Mouse (Mus musculus): ENCODE results near the gene Cdh5. TPM values are rescaled to one million over a fixed set of nuclear protein-coding genes. Genes with fewer than 3 reads are reported as not detected.

The Cdh5 gene
- polyA plus RNA-seq, 1 experiment, result not detected

DNA sequence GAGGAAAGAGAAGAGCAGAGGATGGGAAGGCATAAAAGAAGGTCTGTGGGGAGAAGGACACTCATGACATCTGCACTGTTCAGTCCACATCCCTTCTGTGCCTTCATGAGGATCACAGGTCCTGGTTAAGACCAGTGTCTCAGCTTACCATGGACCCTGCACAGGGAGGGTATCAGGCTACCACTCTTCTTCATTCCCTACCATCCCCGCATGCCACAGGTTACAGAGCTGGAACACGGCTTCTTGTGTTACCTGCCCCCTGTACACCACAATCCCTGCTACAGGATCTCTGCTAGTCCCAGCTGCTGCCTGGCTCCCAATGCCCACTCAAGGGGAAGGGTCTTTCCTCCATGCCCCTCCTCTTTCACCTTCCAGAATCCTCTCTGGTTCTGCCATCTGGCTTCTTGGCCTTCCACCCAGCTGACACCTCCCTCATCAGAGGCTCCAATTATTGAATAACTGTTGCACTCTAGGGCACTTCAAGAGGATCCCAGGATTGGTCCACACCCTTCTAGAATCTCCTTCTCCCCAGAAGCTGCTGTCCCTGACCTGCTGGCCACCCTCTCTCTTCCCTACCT, 21.7 kb downstream of the Cdh5 start:
- TF ChIP-seq GATA1 (IDR thresholded peaks at IDR 0.05; ENCODE audit: low read length), result no peak

DNA sequence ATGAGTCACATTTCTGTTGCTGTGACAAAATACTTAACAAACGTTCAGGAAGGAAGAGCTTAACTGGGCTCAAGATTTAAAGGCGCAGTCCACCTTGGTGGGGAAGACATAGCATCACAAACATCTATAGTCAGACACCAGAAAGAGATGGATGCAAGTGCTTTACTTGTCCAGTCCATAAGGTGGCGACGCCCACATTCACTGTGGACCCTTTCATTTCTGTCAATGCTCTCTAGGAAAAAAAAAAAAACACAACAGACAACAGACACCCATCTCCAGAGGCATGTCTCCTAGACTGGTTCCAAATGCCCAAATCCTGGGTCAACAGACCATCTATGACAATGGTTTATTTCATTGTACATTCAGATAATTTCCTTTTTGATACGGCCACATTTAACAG, 23.1 kb downstream of the Cdh5 start:
- no peak for TF ChIP-seq GATA1 (IDR thresholded peaks at IDR 0.05; ENCODE audit: low read length)

DNA sequence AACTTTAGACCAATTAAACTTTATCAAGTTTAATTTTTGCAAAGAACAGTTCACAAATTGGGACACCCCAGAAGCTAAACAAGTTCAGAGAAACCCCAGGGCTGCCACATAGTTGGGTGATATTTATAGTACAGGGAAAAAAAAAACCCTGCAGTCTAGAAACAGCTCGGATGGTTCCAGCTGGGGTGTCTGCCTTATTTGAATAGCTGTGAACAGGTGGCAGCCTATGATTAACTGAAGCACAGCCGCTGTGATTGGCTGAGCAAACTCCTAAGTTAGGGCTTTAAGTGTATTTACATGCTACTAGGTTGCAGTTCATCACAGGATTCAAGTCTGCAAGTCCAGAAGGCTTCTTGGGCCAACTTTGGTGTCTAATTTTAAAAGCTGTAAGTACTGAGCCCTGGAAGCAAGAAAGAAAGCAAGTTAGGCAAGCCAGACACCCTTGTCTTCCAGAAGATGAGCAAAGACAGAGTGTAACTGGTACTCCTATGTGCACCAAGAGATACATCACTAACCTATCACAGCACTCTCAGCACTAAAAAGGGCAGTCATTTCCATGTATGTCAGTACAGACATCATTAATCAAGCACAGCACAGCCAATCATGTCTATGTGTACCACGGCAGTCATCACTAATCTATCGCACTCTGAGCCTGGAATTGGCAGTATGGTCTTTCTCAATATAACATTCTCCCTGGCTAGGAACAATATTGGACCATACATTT, 25.9 kb downstream of the Cdh5 start:
- no peak for TF ChIP-seq GATA1 (IDR thresholded peaks at IDR 0.05; ENCODE audit: low read length)

DNA sequence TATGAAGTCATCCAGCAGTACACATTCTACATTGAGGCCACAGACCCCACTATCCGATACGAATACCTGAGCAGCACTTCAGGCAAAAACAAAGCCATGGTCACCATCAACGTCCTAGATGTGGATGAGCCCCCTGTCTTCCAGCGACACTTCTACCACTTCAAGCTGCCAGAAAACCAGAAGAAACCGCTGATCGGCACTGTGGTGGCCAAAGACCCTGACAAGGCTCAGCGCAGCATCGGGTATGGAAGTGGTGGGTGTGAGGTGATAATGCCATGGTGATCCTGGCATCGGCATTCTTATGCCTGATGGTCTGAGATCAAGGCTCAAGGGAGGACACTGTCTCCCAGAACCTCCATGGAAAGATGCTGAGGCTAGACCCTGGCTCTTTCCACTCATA, 29.5 kb downstream of the Cdh5 start:
- no peak for TF ChIP-seq GATA1 (IDR thresholded peaks at IDR 0.05; ENCODE audit: low read length)

DNA sequence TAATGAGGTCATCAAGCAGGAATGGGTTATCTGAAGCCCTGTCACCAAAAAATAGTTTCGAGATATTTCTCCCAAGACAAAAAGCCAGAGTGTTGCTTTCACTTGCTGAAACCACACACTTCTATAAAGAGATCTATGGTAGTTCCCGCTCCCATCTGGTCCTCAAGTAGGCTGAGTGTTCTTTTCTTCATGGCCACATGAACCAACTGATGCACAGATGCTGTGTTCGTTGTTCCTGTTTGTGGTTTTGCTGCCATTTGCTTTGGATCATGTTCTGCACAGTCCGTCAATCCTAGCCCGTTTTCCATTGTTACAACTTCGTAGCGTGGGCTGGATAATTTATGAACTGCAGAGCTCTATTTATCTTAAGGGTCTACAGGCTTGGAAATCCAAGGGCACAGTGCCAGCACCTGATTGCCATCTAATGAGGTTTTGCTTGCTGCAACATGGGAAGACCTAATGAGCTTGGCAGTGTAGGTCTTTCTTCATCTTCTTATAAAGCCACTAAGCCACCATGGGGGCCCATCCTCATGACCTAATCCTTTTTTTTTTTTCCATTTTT, 30.1 kb downstream of the Cdh5 start:
- TF ChIP-seq GATA1 (IDR thresholded peaks at IDR 0.05; ENCODE audit: low read length), result no peak

DNA sequence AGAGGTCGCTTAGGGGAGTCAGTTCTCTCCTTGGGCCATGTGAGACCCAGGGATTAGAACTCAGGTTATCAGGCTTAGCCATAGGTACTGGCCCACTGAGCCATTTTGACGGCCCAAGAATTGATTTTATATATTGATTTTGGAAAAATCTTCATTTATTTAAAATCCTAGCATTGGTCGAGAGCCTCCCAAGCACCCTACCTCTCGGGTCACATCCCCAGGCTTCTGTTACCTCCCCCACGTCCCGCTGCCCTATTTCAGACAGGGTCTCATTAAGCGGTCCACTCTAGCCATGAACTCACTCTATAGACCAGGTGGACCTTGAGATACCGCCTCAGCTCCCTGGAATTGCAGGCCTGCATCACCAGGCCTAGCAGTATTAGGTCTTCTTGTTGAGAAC, 33.1 kb downstream of the Cdh5 start:
- no peak for TF ChIP-seq GATA1 (IDR thresholded peaks at IDR 0.05; ENCODE audit: low read length)

DNA sequence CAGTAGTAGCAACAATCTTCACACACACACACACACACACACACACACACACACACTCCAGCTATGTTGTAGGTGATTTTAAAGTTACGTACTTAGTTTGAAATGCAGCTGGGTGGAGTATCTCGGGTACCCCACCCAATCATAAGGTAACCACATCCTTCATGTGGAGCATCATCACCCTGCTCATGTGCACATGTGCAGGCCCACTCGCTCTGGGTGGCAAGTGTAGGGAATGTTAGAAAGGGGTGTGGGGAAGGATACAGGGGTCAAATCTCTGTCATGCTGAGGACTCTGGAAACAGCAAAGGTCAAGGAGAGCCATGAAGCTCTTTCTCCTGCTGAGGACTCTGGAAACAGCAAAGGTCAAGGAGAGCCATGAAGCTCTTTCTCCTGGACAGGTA, 34.9 kb downstream of the Cdh5 start:
- TF ChIP-seq GATA1 (IDR thresholded peaks at IDR 0.05; ENCODE audit: low read length), result no peak

DNA sequence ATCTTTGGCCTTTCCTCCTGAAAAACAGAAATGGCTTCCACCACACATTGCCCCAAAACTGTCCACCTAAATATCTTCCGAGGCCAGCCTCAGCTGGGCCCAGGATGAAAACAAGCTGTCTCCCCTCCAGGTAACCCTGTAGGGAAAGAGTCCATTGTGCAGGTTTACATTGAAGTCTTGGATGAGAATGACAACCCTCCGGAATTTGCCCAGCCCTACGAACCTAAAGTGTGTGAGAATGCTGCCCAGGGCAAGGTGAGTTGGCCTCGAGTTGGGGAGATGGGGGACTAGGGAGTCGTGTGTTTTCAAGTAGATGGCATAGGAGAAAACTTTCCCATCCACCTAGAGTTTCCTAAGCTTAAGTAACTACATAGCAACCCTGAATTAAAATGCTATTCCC, 36.2 kb downstream of the Cdh5 start:
- TF ChIP-seq GATA1 (IDR thresholded peaks at IDR 0.05; ENCODE audit: low read length), result no peak

DNA sequence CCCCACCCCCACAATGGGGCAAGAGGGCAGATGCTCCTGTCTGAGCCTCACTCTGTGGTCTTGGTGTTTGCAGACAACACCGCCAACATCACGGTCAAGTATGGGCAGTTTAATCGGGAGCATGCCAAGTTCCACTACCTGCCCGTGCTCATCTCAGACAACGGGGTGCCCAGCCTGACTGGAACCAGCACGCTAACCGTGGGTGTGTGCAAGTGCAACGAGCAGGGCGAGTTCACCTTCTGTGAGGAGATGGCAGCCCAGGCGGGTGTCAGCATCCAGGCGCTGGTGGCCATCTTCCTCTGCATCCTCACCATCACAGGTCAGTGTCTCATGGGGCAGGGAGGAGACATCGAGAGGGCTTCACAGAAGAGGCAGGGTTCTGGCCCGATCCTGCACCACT, 39.2 kb downstream of the Cdh5 start:
- no peak for TF ChIP-seq GATA1 (IDR thresholded peaks at IDR 0.05; ENCODE audit: low read length)

DNA sequence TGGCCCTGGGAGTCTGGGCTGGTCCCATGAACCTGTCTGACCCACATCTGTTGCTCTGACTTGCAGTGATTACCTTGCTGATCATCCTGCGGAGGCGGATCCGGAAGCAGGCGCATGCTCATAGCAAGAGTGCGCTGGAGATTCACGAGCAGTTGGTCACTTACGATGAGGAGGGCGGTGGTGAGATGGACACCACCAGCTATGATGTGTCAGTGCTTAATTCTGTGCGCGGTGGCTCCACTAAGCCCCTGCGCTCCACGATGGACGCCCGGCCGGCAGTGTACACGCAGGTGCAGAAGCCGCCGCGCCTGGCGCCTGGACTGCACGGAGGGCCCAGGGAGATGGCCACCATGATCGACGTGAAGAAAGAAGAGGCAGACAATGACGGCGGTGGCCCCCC, 41.0 kb downstream of the Cdh5 start:
- no peak for TF ChIP-seq GATA1 (IDR thresholded peaks at IDR 0.05; ENCODE audit: low read length)

DNA sequence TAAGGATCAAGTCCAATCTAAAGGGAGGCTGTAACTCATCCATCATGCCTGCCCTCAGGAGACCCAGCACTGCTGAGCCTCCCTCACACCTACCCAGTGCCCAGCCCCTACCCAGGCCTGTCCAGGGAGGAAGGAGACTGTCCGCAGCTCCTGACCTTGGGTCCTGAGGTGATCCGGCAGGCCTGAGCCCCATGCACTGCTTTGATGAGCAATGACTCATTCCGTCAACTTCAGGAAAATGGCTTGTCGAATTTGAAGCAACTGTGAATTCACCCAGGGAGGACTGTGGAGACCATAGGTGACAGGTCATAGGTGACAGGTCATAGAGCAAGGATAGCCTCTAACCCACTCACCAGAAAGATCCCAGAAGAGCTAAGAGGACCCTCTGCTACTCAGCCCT, 42.0 kb downstream of the Cdh5 start:
- TF ChIP-seq GATA1 (IDR thresholded peaks at IDR 0.05; ENCODE audit: low read length), result no peak

DNA sequence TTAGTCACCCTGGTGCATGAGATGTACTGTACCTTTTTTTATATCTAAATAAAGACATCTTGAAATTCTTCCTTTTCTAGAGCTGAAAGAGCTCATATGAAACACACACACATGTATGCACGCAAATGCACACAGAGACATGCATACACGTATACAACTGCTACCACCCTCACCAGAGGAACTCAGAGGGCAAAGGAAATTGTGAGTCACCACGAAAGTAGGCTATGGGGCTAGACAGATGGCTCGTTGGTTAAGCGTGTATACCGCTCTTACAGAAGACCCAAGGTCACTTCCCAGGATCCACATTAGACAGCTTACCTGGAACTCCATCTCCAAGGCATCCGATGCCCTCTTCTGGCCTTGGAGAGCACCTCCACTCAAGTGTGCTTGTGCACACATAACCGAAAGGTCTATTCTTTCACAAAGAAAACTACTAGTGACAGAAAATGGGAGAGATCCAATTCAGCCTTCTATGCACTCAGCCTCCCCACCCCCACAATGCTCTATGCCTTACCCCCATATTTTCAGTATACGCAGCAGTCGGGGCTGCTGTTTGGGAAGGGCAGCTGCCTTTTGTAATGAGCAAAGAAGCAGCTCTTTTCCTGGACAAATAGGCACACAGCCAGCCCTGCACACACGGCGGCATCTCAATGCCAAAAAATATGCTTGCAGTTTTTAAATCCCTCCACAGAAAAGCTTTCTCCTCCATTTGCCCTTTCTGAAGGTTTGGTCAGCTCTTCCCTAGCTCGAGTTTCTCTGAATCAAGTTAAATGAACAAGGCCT, 43.2 kb downstream of the Cdh5 start:
- no peak for TF ChIP-seq GATA1 (IDR thresholded peaks at IDR 0.05; ENCODE audit: low read length)

DNA sequence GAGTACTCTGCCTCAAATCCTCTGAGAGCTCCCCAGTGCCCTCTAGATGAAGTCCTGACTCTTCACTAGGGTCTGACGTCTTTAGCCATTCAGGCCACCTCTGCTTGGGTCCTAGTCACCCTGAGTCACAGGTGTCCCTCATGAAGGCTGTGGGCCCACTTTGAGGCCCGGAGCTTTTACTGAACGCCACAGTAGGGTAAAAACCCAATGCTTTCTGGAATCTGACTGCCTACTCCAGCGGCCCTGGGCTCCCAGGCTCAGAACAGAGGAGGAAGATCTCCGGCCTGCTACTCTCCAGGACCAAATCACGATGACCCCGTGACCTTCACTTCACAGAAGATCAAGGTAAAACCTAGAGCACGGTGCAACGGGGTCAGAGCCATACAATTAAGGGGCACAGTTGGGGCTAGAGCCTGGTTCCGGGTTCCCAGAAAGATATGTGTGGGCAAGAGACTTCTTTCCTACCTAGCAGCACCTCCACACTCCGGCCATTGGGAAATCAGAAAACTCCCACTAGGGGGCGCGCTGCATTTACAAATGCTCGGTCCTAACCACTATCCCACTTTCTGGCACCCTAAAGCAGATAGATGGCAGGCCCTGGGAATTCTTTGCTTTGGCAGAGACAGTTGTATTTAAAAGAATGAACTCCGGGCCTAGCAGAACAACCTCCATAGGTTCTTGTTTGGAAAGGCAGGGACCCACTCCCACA, 44.7 kb downstream of the Cdh5 start:
- TF ChIP-seq GATA1 (IDR thresholded peaks at IDR 0.05; ENCODE audit: low read length), result no peak

DNA sequence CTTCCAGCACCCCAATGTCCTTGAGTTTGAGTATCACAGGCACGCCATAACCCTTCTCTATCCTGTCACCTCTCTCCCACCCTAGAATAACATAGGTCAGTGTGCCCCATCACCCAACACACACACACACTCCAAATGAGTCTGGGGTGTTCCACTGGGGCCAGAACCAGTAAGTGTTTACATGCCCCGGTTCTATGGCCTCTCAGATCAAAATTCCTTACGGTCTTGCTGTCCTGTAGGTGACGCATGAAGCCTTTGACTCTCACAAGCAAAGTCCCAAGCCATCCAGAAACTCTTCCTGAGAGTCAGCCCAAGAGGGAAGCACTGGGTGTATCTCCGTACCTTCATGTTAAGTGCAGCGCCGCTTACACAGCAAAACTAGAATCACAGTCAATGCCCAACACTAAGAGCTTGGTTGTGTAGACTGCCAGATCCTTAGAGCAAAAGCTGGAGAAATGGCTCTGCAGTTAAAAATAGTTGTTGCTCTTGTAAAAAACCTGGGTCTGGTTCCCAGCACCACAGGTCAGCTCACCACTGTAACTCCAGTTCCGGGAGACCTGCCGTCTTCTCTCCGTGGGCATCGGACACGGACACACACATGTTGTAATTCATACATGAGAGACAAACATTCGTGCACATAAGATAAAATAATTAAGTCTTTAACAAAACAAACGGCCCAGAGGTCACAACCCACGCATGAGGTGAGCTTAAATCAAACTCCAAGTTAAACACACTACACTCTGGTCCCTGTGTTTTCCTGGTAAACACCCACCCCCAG, 45.5 kb downstream of the Cdh5 start:
- no peak for TF ChIP-seq GATA1 (IDR thresholded peaks at IDR 0.05; ENCODE audit: low read length)

DNA sequence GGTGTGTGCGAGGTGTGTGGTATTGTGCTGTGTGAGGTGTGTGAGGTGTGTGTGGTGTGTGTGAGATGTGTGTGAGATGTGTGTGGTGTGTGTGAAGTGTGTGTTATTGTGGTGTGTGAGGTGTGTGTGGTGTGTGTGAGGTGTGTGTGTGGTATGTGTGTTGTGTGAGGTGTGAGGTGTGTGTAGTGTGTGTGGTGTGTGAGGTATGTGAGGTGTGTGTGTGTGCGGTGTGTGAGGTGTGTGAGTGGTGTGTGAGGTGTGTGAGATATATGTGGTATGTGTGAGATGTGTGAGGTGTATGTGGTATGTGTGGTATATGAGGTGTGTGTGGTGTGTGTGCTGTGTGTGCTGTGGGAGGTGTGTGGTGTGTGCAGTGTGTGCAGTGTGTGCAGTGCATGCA, 46.5 kb downstream of the Cdh5 start:
- TF ChIP-seq GATA1 (IDR thresholded peaks at IDR 0.05; ENCODE audit: low read length), result no peak
